Mouse (Mus musculus): ENCODE data around the gene Coq7. TPM values are rescaled to one million over a fixed set of nuclear protein-coding genes. Genes with fewer than 3 reads are reported as not detected.

Coq7 gene
- polyA plus RNA-seq, 1 experiment: 13.6 TPM

DNA sequence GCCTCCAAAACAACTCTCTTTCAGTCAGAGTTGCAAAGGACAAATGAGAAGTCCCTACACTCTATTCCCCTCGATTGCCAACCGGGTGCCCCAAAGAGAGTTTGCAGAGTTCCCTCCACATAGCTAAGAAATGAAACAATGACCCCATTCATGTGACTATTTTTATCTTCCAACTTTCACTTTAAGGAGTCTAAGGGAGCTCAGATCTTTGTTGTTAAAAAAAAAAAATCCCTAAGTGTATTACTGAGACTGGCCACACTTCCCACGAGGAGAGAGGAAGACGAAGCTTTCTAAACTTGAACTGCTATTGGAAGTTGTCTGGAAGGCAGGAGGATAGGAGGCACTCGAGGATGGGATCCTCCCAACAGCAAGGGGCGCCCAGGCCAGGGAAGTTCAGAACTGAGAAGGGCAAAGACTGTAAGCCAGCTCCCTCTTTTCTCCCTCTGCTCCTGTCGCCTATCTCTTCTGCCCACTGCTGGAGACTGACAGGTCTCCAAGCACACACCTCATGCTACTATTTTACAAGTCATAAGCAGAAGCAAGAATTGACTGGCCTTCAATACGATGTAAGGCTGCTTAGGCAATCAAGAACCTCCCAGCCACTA, 45.0 kb downstream of the Coq7 start:
- no peak for TF ChIP-seq CTCF (IDR thresholded peaks at IDR 0.05; ENCODE audit: low read depth, low read length)
- TF ChIP-seq POLR2A (IDR thresholded peaks at IDR 0.05; ENCODE audit: borderline replicate concordance, low read depth, low read length): no peak
- peaks cover 68% of the 10 kb centered on the region for H3K4me1 ChIP-seq (ENCODE audit: control insufficient read depth, insufficient read depth, low read length)
- H3K4me3 ChIP-seq (ENCODE audit: insufficient read depth, low read length): peak overlapping the region; percentile 33
- H3K27ac ChIP-seq (ENCODE audit: insufficient read depth, low read depth, low read length): 0 out of 2 replicates have a peak overlapping the region, but pooled peaks have one; percentile 8

DNA sequence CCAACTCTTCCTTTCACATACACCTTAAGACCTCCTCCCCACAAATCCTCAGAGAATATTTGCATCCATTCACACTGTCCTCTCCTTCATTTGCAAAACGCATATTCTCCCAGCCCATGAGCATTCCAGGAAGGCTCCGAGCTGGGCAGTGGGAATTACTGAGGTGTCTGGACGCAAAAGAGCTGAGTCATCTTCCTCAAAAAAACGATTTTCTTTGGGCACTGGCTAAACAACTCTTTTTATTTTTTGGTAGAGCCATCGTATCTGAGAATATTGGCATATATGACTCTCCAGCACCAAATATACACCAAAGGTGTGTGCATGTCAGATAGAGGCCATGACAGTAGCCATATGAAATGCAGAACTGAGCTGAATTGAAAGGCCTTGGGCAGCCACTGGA, 46.2 kb downstream of the Coq7 start:
- Histone ChIP-seq H3K27ac (ENCODE audit: insufficient read depth, low read depth, low read length) (0 out of 2 replicates have a peak overlapping the region, but pooled peaks have one; percentile 6), H3K4me1 (ENCODE audit: control insufficient read depth, insufficient read depth, low read length) (peaks cover 74% of the 10 kb centered on the region), H3K4me3 (ENCODE audit: insufficient read depth, low read length) (no peak overlapping the region)
- TF ChIP-seq POLR2A (IDR thresholded peaks at IDR 0.05; ENCODE audit: borderline replicate concordance, low read depth, low read length) (no peak), CTCF (IDR thresholded peaks at IDR 0.05; ENCODE audit: low read depth, low read length) (no peak)

DNA sequence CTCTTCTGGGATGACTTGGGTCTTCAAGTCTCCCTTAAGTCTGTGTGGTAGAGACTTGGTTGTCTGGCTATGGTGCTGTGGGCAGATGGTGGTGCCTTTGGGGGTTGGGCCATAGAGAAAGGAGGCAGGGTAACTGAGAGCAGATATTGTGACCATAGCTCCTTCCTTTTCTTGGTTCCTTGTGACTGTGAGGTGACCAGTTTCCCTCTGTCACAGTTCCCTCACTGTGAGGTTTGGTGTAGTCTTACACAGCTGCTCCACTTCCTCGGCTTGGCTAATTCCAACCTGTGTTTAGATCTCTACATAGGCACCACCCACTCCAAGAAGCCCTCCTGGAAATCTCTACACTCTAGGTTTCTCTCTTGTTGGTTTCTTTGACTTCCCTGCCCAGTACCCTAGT, 49.2 kb downstream of the Coq7 start:
- H3K4me3 ChIP-seq (ENCODE audit: insufficient read depth, low read length): no peak overlapping the region
- H3K4me1 ChIP-seq (ENCODE audit: control insufficient read depth, insufficient read depth, low read length): peaks cover 86% of the 10 kb centered on the region
- TF ChIP-seq CTCF (IDR thresholded peaks at IDR 0.05; ENCODE audit: low read depth, low read length) (no peak), POLR2A (IDR thresholded peaks at IDR 0.05; ENCODE audit: borderline replicate concordance, low read depth, low read length) (no peak)
- H3K27ac ChIP-seq (ENCODE audit: insufficient read depth, low read depth, low read length): peak overlapping the region; percentile 74

DNA sequence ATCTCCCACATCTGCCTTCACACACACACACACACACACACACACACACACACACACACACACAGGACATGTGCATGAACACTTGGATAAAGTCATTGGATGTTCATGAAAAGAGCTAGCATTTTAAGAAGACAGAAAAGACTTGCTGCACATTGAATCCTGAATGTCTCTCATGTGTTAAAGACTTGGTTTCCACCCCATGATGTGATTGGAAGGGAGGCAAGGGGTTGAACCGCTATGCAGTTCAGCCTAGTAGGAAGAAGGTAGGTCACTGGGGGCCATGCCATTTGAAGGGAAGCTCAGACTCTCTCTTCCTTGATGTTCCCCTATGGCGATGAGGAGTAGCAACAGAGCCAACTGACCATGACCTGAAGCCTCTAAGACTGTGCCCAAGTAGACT, 51.2 kb downstream of the Coq7 start:
- H3K4me1 ChIP-seq (ENCODE audit: control insufficient read depth, insufficient read depth, low read length): peaks cover 77% of the 10 kb centered on the region

DNA sequence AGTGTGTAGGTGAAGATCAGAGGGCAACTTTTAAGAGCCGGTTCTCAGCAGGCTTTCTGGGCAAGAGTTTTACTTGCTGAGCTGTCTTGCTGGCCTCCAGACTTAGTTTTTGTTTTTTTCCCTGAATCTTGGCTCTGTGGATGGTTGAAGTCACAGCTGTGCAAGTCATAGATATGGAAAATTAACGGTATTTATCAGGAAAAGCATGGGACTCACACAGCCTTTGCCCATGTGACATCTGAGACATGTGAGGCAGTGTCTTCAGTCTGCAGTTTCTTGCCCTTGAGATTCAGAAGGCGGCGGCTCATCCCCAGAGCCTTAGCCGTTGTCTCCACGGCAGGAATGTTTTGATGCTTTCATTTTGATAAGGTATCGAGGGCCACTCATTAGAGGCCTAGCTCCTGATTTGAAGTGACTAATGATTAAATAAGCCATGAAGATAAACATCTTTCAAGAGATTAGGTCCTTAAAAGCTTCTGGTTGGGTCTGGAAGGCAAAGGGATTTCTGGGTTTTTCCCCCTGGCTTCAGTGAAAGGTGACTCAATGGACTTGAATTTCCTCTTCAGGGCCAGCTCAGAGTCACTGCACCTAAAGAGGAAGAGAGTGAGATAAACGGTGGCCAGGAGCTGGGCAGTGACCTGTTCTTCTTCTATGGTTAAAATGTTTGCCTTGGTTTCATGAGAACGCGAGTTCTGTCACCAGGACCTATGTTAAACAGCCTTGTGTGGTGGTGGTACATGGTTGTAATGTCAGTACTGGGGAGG, 51.9 kb downstream of the Coq7 start:
- no peak overlapping the region for H3K27ac ChIP-seq (ENCODE audit: insufficient read depth, low read depth, low read length)
- TF ChIP-seq CTCF (IDR thresholded peaks at IDR 0.05; ENCODE audit: low read depth, low read length) (no peak), POLR2A (IDR thresholded peaks at IDR 0.05; ENCODE audit: borderline replicate concordance, low read depth, low read length) (no peak)
- peaks cover 71% of the 10 kb centered on the region for H3K4me1 ChIP-seq (ENCODE audit: control insufficient read depth, insufficient read depth, low read length)
- no peak overlapping the region for H3K4me3 ChIP-seq (ENCODE audit: insufficient read depth, low read length)

More for the DNA sequence above, 51.2 kb downstream of the Coq7 start:
- H3K4me3 ChIP-seq (ENCODE audit: insufficient read depth, low read length): no peak overlapping the region
- peak overlapping the region; percentile 8; the same call in 1 of the 2 replicates for H3K27ac ChIP-seq (ENCODE audit: insufficient read depth, low read depth, low read length)
- TF ChIP-seq POLR2A (IDR thresholded peaks at IDR 0.05; ENCODE audit: borderline replicate concordance, low read depth, low read length): no peak
- no peak for TF ChIP-seq CTCF (IDR thresholded peaks at IDR 0.05; ENCODE audit: low read depth, low read length)

DNA sequence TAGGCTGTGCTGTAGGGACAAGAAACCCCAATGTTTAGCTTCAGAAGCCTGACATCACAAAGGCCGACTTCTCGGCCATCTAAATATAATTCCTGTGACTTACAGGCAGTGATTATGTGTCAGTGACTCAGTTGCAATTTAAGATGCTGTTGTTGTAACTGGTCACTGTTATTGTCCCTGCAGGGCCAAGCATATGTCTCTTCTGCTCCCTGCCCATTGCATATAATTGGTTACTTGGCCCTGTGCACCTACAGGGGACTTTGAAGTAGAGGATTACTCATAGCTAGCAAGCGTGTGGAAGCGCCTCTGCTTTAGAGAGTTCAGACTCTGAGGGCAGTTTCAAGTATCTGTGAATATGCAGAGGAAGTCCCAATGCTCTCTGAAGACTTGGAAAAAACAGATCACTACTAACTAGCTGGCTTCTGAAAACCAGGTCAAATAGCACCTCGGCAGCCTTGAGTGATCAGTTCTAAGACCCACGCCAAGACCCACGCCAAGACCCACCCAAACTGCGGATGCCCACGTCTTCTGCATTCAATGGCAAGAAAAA, 52.9 kb downstream of the Coq7 start:
- Histone ChIP-seq H3K27ac (ENCODE audit: insufficient read depth, low read depth, low read length) (no peak overlapping the region), H3K4me1 (ENCODE audit: control insufficient read depth, insufficient read depth, low read length) (peaks cover 64% of the 10 kb centered on the region), H3K4me3 (ENCODE audit: insufficient read depth, low read length) (no peak overlapping the region)
- no peak for TF ChIP-seq POLR2A (IDR thresholded peaks at IDR 0.05; ENCODE audit: borderline replicate concordance, low read depth, low read length)
- TF ChIP-seq CTCF (IDR thresholded peaks at IDR 0.05; ENCODE audit: low read depth, low read length): no peak

DNA sequence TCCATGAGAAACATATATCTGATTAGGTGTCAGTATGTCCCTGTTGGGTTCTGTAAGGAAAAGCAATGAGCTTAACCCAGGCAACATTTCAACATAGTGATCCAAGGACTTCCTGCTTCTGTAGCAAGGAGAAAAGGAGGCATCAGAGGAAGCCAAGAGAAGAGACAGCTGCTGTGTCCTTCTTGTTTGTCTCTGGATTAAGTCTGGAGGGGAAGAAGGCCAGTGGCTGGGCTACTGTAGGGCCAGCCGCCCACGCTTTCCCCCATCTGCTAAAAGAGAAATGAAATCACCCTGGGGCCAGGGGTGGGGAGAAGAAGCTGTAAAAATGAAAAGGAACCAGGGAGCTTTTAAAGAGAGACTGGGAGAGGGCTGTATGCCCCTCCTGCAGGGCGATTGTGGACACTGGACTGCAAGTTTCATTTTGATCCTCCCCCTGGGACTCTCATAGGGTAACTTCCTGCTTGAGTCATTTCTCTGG, 54.3 kb downstream of the Coq7 start:
- Histone ChIP-seq H3K27ac (ENCODE audit: insufficient read depth, low read depth, low read length) (peak overlapping the region; percentile 89), H3K4me1 (ENCODE audit: control insufficient read depth, insufficient read depth, low read length) (peaks cover 51% of the 10 kb centered on the region)
- TF ChIP-seq POLR2A (IDR thresholded peaks at IDR 0.05; ENCODE audit: borderline replicate concordance, low read depth, low read length) (no peak), CTCF (IDR thresholded peaks at IDR 0.05; ENCODE audit: low read depth, low read length) (no peak)

DNA sequence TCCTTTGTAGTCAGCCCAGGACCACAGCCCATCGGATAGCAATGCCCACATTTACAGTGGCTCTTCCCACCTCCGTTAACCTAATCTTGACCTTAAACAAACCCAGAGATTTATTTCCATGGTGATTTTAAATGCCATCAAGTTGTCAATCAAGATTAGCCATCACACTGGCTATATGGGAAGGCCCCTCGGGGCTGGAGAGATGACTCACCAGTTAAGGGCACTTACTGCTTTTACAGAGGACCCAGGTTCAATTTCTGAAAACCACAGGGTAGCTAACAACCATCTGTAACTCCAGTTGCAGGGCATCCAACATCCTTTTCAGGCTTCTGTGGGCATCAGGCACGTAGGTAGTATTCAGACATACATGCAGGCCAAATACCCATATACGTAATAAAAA, 56.7 kb downstream of the Coq7 start:
- Histone ChIP-seq H3K27ac (ENCODE audit: insufficient read depth, low read depth, low read length) (no peak overlapping the region), H3K4me1 (ENCODE audit: control insufficient read depth, insufficient read depth, low read length) (peaks cover 29% of the 10 kb centered on the region), H3K4me3 (ENCODE audit: insufficient read depth, low read length) (no peak overlapping the region)
- TF ChIP-seq POLR2A (IDR thresholded peaks at IDR 0.05; ENCODE audit: borderline replicate concordance, low read depth, low read length): no peak
- TF ChIP-seq CTCF (IDR thresholded peaks at IDR 0.05; ENCODE audit: low read depth, low read length): no peak

More for the DNA sequence above, 54.3 kb downstream of the Coq7 start:
- peak overlapping the region; percentile 35 for H3K4me3 ChIP-seq (ENCODE audit: insufficient read depth, low read length)

DNA sequence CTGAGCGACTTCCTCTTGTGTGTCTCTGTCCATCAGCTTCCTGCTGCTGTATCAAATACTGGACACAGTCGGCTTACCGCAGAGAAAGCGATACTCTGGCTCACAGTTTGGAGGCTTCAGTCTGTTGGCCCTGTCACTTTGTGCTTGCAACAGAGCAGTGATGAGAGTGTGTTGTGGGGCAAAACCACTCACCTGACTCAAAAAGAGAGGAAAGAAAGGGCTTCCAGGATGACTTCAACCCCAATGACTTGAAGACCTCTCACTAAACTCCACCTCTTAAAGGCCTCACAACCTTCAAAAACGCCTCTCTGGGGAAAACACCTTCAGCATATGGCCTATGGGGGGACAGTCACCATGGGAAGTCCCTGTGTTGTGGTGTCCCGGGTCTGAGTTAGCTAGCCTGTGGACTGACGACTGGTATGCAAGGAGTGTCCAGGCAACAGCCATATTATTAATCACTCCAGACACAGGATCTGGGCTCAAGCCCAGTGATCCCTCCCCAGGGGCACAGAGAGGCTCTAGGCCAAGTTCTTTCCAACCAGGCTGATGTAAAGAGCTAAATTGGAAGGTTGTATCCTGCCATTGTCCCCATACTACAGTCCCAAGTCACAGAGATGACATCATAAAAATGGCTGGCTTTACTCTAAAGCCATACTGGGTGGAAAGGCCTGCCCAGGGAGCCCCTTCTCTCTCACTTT, 58.0 kb downstream of the Coq7 start:
- TF ChIP-seq CTCF (IDR thresholded peaks at IDR 0.05; ENCODE audit: low read depth, low read length) (no peak), POLR2A (IDR thresholded peaks at IDR 0.05; ENCODE audit: borderline replicate concordance, low read depth, low read length) (no peak)
- H3K4me3 ChIP-seq (ENCODE audit: insufficient read depth, low read length): no peak overlapping the region
- no peak overlapping the region for H3K27ac ChIP-seq (ENCODE audit: insufficient read depth, low read depth, low read length)
- peaks cover 25% of the 10 kb centered on the region for H3K4me1 ChIP-seq (ENCODE audit: control insufficient read depth, insufficient read depth, low read length)

Measured in bone marrow macrophage, adult 2 months (primary cell).